Mouse (Mus musculus): ENCODE measurements around the gene Oprm1. TPM values are rescaled to one million over a fixed set of nuclear protein-coding genes. Genes with fewer than 3 reads are reported as not detected.

Gene Oprm1
- total RNA-seq, 2 experiments from 2014 or later = not detected

- no peak for ATAC-seq (replicated peaks; ENCODE audit: poor library complexity, severe bottlenecking)
These were observed 317.4 kb downstream of the Oprm1 start for GRCm38 (mm10) chr10:7075661-7076060.

GRCm38 (mm10) chr10:7076201-7076600, 317.9 kb downstream of the Oprm1 start:
- peak; percentile 92 for ATAC-seq (replicated peaks; ENCODE audit: poor library complexity, severe bottlenecking)

- no peak for ATAC-seq (replicated peaks; ENCODE audit: poor library complexity, severe bottlenecking)
These were observed 318.4 kb downstream of the Oprm1 start for GRCm38 (mm10) chr10:7076662-7077211.

GRCm38 (mm10) chr10:7077389-7077808, 319.1 kb downstream of the Oprm1 start:
- ATAC-seq (replicated peaks; ENCODE audit: poor library complexity, severe bottlenecking) = no peak

- ATAC-seq (replicated peaks; ENCODE audit: poor library complexity, severe bottlenecking) = no peak
These were observed 319.7 kb downstream of the Oprm1 start for GRCm38 (mm10) chr10:7077971-7078370.

Other genes starting within 250 kb of the Oprm1 start
- not detected in 2 replicates for gene Gm10945, start 3.3 kb downstream of the Oprm1 start, total RNA-seq (2014; fragmentation: Nextera tagmentation)
- gene Gm10945, start 3.3 kb downstream of the Oprm1 start, total RNA-seq (2017) = not detected in 2 replicates